Mouse (Mus musculus): ENCODE data around the gene Smco4. TPM values are rescaled to one million over a fixed set of nuclear protein-coding genes. Genes with fewer than 3 reads are reported as not detected.
"Not testable (repeated sequence)": the region's sequence is repeated elsewhere in the genome, so short reads cannot be mapped to it uniquely, and the experiment has no call there.

Gene Smco4
- total RNA-seq, 2 experiments from 2014 or later: 29.0 to 35.2 TPM

DNA sequence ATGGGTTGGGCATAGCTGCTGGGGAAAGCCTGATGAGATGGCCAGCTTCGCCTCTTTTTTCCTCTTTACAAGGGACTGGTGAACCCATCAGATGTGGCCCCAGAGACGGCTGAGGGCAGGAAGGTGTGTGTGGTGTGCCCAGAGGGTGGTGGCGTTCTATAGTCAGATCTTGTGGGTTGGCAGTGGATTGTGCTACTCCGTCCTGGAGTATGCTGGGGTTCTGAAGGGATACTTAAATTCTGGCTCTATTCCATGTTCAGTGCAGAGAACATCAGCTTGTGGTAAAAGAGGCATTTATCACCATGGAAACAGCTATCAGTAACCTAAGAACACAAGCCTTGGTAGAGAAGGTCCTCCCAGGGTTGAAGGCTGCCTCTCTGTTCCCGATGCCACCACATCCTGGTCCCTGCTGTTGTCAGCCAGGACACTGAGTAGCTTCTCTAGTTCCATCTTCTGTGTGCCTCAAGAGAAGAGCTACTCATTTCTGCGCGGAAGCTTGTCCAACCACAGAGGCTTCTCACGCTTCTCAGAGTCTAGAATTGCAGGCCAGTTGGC, 45.8 kb downstream of the Smco4 start:
- DNase-seq: no peak

DNA sequence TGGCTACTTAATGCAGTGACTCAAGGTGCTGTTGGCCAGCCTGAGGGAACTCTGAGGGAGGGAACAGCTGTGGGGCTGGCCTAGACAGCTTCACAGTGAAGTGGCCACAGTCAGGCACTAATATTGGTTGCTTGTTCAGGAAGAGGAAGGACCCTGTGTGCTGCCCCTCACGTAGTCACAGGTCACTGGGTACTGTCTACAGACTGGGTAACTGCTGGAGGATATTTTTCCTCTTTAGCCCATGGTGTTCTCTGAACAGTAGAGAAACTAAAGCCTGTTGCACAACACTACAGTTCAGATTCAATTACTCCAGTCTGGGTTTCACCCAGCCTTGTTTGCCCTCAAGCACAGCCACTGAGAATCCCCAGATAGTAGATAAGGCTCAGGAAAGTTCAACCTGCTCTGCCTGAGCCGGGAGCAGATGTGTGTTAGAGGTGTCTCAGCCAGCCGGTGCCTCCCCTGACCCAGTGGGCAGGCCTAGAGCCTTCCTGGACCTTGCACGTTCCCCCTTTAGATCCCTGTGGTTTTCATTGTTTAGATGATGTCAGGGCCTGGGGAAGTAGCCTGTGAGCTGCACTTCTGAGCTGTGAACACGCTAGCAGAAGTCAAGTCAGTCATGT, 48.6 kb downstream of the Smco4 start:
- no peak for DNase-seq

DNA sequence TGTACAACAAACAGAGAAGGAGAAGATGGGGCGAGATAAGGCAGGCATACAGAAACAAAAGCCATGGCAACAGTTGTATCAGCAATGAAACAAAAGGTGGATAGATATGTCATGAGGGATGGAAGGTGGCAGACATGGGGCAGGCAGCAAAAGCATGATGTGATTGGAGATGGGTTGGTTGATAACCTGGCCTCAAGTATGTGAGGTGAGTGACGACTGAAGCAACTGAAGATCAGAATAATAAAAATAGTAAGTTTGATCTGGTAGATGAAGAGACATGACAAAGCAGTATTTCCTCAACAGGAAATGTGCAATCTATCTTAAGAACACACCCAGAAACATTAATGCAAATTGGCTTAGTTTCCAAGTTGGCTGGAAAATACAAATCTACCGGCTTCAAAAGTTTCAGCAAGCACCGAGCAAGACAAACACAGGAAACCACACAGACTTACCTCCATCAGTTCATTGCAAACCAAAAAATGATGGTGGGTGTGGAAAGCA, 57.3 kb downstream of the Smco4 start:
- DNase-seq: no peak

DNA sequence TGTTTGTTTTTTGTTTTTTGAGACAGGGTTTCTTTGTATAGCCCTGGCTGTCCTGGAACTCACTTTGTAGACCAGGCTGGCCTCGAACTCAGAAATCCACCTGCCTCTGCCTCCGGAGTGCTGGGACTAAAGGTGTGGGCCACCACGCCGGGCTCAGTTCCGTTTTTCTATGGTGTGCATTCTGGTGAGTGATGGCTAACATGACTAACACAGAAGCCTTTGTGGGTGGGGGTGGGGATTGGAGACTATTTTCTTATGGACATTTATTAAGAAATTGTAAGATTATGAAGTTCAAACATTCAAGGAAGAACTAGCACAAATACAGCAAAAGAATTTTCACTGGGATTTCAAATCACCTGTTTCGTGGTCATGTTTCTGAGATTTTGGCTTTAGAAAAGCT, 57.8 kb downstream of the Smco4 start:
- DNase-seq: not testable (repeated sequence)

DNA sequence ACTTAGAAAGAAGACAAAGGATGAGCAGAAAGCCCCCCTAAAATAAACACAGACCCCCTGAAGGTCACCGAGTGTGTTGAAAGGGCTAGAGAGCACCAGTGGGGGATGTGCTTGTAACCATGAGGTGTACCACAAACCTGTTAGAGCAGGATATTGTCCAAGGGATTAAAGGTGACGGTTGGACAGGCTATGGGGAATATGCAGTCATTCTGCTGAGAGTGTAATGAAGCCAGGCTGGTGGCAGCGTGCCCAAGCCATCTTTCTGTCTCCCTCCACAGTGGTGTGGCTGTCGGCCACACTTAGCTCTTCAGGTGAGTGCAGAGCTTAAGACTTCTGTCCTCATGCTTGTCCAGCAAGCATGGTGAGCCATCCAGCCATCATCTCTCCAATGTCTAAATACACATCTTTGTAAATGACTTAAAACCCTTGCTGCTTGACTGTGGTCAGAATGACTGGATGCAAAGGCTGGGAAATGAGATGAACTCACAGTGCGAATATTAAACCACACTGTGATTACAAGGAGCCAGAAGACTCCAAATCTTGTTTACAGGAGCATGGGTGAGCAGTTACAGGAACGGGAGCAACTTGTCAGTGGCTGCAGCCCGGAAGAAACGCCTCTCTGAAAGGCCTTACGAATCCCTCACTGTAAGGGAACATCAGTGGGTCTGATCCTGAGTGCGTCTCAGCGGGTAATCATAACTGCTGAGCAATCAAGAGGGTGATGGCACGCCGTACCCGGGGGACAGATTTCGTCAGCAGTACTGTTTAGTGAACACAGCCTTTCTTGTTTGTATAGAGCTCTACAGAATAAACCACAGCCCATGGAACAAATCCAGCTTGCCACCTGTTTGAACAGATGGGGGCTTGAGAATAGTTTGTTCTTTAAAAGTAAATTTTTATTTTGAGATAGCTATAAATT, 59.0 kb downstream of the Smco4 start:
- DNase-seq: no peak

DNA sequence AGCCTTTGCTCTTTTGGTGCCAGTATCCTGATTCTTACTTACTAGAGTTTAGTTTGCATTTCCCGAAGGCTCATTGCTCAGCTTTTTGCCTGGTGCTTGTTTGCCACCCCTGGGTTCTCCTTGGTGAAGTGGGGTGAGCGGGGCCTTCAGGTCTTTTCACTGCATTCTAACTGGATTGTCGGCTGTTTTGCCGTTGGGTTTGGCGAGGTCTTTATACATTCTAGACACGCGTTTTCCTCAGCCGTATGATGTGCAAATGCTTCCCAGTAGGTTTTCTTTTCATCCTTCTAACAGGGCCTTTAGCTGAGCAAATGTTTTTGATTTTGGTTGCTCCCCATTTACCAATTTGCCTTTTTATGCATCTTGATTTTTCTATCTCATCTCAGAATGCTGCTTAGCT, 60.1 kb downstream of the Smco4 start:
- no peak for DNase-seq

DNA sequence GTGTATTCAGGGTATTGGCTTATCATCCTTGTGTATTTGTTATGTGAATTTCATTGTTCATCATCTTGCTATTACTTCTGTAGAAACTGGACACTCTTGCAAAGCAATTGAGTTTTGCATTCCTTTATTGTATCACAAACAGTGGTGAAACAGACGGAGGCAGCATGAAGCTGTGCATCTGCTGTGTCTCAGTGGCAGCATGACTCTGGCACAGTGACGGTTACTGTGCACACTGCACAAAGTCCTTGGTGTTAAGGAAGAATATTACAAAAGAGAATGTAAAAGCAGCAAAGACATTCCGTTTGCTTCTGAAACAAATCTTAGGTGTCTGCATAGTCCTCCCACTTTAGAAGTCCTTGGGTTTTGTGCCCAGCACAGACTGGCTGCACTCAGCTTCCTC, 67.2 kb downstream of the Smco4 start:
- no peak for DNase-seq

DNA sequence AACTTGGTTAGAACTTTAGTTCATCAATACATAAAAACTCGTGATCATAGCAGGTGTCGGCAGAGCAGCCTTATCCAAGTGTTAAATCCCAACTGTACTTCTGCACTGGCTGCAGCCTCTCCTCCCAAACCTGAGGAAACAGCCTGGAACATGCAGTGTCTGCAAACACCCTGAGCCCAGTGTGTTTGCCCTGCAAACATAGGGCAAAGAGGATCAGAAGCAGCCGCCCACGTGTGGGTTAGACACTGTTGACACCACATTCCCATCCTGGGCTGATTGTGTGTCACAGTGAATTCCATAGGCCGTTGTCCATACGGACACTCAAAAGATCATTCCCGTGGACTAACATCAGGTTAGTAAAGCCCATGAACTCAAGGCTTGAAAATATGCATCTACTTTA, 69.1 kb downstream of the Smco4 start:
- DNase-seq: no peak

DNA sequence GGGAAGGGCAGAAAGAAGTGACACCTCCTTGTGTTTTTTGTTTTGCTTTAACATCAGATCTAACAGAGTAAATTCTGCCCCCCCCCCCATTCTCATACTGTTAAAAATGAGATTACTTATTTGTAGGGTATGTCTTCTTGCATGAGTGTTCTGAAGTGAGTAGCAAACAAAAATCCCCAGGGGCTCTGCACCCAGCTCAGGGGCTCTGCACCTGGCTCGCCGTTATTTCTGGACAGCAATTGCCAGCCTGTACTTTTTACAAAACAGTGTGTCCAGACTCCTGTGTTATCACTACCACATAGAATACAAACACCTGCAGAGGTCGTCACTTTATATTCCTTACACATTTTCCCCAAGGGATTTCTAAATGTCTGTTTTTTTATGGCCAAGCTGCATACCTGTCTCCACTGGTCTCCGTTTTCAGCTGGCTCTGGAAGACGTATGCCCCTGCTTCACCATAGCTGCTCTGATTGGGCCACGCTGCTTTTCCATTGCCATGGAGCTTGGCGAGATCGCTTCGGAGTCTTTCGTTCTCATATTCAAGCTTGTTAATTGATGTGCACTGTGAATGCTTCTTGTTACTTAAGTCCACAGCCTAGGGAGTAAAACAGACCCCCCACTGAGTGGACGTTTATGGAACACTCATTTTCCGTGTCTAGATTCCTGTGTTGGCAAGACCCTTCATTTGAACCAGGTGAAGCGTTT, 81.7 kb downstream of the Smco4 start:
- DNase-seq: no peak

DNA sequence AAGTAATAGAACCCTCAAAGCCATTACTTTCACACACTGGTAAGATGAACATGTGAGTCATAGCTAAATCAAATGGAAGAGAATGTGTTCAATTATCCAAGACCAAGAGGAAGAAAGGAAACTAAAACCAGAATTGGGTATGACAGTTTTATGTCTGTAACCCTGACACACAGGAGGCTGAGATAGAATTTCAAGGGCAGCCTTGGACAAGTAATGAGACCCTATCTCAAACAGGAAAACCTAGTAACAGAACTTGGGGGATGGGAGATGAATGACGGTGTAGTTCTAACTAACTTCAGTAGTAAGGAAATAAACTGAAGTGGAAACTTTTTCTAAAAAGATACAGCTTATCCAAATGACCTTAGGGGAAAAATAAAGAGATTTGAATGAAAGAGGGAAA, 85.2 kb downstream of the Smco4 start:
- no peak for DNase-seq

DNA sequence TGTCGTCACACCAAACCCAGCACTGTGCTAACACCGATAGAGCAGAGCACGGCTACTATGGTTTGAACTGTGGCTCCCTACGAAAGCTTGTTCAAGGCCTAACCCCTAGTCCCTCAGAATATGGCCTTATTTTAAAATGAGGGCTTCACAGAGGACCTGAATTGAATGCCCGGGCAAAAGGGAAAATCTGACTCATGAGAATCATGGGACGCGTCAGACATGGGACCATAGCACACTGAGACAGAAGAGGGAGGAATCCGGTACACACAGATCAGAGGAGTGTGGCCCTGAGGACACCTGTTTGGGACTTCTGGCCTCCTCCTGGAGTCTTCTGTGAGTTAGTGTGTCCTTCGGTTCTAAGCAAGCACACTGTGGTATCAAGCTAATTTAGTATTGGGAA, 85.7 kb downstream of the Smco4 start:
- no peak for DNase-seq

DNA sequence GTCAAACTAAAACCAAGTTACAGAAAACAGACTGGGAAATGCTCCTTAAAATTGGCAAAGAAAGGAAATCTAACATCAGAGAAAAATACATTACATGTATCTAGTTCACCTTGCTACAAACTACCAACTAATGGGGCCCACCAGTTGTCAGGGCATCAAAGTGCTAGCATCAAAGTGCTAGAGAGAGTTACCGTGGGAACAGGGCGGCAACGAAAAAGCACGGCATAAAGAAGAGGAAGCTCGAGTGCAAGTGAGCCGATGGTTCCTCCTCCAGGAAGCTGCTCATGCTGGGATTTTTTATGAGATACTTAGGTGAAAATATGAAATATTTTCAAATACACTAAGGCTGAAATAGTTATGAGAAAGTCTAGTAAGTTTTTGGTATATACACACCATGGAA, 86.9 kb downstream of the Smco4 start:
- no peak for DNase-seq

DNA sequence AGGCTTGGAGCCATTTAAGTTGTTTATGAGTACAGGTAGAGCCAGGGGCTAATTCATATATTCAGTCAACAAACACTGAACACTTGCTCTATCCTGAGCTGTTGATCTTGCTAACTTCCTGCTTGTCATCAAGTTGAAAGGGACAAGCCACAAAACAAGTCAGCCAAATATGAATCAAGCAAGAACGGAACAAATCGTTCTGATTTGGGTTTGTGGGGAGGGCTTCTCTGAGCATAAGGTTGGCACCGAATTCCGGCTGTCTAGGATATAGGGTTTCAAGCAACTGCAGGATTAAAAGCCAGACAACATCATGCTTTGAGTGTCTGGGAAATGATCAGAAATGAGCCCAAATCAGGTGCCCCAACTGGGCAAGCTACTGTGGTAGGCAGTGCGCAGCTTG, 88.8 kb downstream of the Smco4 start:
- no peak for DNase-seq

DNA sequence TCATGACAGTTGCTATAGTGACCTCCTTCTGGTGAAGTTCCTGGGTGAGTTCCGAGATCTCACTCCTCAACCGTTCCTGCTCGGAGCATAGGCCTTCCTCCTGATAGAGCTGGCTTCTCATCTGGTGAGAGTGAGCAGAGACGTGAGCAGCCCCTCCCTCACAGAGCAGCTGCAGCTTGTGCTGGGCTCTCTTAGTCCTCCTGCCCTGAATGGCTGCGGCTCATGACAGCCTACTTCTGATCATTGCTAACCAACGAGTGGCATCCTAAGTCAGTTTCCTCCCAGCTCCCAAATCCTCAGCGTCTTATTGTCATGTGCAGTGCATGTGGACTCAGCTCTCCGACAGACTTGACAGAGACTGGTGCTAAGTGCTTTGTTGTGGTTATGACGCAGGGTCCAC, 91.0 kb downstream of the Smco4 start:
- no peak for DNase-seq

DNA sequence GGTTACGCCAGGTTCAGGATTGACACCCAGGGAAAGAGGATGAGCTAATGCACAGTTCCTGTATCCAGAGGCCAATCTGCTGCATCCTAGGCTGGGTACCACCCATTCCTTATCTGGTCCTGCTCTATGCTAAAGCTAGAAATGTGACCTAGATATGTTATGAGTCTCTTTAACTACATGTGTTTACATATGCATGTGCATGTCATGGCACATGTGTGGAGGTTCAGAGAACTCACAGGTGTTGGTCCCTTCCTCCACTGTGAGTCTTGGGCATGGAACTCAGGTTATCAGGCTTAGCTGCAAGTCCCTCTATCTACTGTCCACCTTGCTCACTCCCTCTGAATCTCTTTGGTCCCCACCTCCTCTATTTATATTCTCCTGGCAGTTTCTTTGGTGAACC, 92.7 kb downstream of the Smco4 start:
- DNase-seq: no peak

DNA sequence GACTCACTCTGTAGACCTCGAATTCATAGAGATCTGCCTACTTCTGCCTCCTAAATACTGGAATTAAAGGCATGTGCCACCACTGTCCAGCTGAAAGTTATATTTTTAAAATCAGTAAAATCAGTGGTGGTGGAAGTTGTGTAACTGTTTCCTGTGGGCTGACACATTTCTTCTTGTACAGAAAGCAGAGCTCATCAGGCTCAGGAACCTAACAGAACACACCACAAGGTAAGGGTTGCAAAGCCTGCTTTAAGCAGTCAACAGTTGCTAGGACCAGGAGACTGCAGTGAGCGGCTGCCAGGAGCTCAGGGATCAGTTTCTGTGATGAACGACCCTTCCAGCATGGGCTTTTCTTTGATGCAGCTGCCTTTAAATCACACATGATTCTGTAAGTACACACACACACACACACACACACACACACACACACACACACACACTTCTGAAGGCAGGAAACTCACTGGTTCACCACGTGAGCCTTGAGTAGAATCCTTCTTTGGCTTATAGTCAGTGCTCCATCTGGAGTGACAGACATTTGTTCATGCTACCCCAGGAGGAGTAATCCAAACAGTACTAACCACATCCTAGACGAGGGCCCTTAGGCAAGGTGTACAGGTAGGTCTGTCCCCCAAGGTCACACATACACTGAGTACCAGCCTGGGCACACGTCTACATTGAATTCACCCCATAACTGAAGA, 94.1 kb downstream of the Smco4 start:
- DNase-seq: no peak

DNA sequence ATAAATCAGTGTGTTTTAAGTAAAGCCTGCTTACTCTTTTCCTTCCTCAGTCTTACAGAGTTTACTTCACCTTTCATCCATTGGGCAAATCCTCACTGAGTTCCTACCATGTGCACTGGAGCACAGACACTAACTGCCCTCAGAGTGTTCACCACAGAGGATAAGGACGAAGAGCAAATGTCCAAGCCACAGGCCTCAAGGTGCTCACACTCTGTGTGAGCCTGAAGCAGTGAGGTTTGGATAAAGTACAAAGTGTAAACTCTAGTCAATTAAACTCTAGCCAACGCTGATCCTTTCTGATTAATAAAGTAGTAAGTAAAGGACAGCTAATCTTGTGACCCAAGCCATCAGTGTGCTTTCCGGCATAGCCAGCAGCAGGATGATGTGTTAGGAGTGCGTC, 100.9 kb downstream of the Smco4 start:
- DNase-seq: no peak

Other genes with a start within 250 kb of the Smco4 start
- 10 to 100 TPM; 32.4 to 34.5 TPM for gene Med17, start 213.5 kb upstream of the Smco4 start, total RNA-seq (2021)
- gene Taf1d, start 187.2 kb upstream of the Smco4 start, total RNA-seq (2021): 10 to 100 TPM; 87.9 to 98.6 TPM
- 100 to 1,000 TPM in 1 of 2 experiments, 10 to 100 TPM in 1; 99.2 to 104 TPM for gene 4931406C07Rik, start 187.0 kb upstream of the Smco4 start, total RNA-seq (2021)
- gene Cep295, start 135.6 kb upstream of the Smco4 start, total RNA-seq (2021): 10 to 100 TPM; 11.4 to 12.3 TPM
- under 1 TPM; 0.10 to 0.26 TPM for gene Deup1, start 134.5 kb downstream of the Smco4 start, total RNA-seq (2021)
- 10 to 100 TPM; 32.7 to 42.6 TPM for gene Slc36a4, start 216.3 kb downstream of the Smco4 start, total RNA-seq (2021)